Mouse (Mus musculus) embryo, embryonic 11 days (tissue): Measurements from ENCODE around the gene Polr2c.
A peak's percentile ranks its signal among the peaks of the same experiment; 100 is the strongest.

Experiments
- DNase-seq: peaks from one replicate; pipeline ENCODE4 v3.0.0-alpha.2; 2015

Gene Polr2c

DNA sequence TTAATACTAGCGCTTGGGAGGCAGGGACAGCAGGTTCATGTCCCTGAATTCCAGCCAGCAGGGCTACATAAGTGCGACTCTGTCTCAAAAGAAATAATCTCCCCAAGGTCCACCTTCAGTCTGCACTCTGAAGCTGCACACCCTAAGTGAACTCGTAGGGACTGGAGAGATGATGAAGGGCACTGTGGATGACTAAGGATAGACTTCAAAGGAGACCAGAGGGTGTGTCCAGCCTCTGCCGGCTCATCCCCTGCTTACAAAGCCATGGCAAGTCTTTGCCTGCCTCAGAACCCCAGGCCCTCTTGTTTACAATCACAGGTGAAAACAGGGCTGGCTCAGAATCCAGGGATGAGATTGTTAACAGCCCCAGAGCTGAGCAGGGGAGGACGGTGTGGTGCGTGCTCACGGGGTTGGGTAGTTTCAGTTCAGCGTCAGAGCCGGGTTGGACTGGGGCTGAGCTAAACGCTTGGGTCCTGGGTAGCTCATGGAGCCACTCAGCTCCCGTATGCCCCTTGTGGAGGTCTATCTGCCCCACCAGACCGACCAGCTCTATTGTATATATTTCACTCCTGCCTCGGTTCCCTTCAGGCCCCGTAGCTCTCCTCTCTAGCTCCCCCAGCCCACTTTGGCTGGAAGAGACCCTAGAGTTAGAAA is 31.3 kb downstream of the Polr2c start:
- no peak for DNase-seq

DNA sequence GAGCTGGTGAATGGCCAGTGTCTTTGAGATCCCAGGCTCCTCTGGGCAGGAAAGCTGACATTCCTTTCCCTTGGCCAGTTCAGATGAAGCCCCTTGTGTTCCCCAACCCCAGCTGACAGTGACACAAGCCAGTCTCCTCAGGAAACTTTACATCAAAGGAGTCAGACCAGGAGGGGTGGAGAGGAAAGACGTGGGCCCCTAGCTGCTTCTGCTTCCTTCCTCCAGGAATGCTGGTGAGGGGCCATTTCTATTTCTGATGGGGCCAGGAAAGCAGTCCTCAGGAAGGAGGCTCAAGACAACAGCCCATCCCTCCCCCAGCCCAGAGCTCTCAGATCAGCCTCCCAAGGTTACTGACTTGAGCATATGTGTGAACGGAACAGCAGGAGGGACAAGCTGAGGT is 35.7 kb downstream of the Polr2c start:
- DNase-seq: no peak

DNA sequence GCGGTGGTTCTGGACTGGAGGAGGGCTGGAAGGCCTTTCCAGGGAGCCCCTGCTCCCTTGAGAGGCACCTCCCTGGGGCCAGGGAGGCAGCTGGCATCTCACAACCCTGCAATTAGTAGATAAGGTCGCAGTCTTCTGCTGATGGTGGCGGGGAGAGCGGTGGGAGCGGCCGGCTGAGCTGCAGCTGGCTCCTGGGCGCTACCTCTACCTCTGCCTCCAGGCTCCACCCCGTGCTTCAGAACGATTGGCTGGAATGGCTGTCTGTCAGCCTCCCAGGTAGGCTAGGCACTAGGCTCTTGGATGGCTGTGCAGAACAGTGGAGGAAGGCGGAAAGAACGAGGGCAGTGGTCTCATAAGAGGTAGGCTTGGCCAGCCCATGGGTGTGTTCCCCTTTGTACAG is 42.0 kb downstream of the Polr2c start:
- no peak for DNase-seq

DNA sequence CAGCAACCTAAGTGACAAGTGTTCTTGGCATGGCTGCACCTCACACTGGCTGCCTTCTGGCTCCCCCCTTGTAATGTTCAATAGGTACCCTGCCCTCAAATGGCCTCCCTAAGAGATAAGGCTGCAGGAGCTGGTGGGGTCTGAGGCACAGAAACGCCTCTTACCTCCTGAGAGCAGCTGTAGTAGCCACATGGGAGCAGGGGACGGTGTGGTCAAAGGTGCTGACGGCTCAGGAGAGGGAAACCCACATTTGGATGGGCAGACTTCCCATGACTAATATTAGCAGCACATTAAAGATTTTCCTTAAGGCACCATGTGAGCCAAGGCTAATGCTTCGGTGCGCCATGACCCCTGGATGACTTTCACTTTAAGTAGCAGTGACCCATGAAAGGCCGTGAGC is 43.4 kb downstream of the Polr2c start:
- no peak for DNase-seq

DNA sequence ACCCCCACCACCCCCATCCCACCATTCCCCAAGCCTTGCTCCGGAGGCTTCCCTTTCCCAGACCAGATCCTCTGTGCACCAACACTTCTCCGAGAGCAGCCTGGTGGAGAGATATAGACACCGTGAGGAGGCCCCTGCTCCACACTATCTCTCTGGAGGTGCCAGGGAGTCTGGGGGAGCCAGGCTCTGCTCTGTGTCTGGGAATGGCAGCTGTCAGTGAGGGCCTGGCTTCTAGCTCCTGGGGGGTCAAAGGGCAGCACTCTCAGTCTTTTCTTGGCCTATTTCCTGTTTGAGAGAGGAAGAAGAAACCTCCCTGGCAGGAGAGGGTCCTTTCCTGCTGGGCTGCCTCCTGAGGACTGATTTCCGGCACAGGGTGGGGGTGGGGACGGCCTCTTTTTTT is 43.8 kb downstream of the Polr2c start:
- DNase-seq: no peak

DNA sequence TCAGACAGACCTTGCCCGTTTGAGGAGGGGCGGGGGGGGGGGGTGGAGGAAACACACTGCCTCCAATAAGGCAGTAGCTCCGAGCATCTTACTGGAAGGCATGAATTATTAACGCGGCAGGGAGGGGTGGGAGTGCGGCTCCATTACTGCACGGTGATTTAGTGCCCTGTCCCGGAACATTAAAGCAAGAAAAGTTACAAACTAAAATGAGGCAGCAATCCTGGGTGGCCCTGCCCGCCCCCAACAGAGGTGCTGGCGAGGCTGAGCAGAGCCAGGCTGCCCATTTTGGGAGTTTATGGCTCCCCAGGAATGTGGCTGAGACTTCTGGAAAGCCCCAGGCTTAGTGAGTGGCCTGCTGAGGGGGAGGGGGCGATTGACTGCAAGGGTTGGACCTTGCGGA is 46.5 kb downstream of the Polr2c start:
- DNase-seq: peak; percentile 57

DNA sequence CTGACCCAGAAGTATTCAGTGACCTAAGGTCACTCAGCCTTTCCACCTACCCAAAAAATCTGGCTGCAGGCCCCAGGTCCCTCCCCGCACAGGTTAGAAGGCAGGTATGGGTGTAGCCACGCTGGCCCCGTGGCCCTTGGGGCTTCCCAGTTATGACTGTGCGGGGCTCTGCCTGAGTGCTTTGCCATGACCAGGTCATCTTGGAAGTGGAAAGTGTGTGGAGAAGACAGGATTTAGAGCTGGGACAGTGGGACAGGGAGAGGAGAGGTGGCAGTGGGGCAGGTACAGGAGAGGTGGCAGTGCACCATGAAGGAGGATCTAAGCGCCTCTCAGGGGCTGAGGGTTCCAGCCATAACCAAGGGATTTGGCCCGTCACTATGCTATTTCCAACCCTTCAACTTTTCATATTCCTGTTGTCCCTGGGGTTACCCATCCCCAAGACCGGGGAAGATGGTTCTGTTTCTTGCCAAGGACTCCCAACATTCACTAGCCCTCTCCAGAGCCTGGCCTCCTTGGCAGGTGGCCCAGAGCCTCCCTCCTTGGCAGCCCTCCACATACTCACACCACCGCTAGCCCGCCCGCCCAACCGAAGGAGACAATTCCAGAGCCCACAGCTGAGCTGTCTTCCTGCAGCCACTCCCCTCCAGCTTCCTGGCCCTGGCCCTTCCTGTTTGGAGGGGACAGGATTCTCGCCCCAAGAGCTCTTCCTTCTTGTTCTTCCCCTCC is 47.4 kb downstream of the Polr2c start:
- DNase-seq: no peak

DNA sequence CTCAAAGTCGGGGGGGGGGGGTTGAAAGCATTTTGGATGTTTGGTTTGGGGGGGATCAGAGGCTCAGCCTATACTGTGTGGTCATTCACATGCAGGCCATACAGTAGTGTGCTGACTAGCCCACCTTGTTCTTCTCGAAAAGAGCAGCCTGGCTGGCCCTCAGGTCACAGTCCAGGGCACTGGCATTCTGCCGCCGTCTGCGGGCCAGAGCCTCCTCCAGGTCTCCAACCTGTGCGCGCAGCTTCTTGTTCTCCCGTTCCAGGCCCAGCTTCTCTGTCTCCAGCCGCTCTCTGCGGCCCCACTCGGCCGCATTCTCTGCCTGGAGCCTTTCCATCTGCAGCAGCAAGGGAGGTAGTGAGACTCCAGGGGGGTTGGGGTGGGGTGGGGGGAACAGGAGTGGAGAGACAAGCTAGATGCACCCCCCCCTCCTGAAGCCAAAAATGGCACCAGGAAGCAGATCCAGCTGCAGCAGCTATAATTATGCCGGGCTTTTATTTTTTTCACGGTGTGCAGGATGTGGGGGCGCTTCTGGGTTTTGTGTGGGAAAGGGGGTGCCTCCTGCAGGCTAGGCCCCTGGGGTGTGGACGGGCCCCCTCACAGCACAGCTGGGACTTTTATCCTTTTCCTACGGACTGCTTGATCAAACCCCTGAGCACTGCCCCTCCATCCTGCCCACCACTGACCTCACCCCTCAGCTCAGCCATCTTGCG is 50.5 kb downstream of the Polr2c start:
- DNase-seq: no peak

DNA sequence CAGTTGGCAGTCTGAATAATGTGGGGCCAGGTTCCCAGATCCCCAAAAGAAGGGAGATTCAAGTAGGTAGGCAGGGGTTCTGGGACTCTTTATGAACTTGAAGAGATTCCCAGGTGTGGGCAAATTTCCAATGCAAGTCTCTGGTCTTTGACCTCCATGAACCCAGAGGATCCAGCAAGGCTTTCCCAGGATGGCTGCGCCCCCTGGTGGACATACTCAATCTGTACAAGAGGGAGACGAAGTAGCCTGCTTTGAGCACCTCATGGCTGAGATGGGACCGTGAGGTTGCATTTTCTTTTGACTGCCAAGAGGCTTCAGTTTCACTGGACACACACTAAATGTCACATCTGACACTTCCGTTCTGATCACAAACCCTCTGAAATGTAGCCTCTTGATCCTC is 51.6 kb downstream of the Polr2c start:
- peak; percentile 91 for DNase-seq

DNA sequence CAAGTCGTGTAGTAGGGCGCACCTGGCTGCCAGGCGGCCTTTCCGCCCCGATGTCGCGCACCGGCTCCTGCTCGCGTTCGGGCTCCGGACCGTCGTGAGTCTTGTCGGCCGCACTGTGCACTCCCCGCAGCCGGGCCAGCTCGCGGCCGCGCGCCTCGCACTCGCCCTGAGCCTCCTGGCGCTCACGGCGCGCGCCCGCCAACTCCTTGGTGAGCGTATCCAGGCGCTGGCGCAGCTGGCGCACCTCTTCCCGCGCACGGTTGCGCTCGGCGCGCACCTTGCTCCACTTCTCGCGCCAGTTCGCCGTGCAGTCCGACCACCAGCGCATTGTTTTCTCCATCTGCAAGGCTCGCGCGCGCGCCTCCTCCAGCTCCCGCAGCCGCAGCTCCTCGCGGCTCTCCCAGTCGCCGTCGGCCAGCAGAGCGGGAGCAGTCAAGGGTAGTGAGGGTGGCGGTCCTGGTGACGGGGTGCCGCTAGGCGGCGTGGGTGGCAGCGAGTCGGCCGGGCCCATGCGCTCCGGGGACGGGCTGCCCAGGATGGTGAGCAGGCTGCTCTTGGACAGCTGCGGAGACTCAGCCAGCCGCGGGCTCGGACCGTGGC is 55.9 kb downstream of the Polr2c start:
- DNase-seq: peak; percentile 86

DNA sequence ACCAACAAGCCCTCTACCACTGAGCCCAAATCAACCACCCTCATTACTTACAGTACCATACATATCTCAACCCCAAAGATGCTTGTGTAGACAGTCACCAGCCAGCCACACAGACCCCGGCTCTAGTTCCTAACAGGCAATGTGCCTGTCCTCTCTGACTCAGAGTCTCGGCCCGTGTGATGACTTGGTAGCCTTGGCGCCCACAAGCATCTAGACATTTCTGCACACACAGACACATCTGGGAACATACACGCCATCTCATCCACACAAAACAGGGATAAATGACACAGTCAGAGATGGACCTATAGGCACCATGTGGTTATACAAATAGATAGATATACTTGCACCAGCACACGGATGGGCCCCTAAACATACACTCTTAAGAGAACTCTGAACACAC is 57.0 kb downstream of the Polr2c start:
- DNase-seq: no peak

DNA sequence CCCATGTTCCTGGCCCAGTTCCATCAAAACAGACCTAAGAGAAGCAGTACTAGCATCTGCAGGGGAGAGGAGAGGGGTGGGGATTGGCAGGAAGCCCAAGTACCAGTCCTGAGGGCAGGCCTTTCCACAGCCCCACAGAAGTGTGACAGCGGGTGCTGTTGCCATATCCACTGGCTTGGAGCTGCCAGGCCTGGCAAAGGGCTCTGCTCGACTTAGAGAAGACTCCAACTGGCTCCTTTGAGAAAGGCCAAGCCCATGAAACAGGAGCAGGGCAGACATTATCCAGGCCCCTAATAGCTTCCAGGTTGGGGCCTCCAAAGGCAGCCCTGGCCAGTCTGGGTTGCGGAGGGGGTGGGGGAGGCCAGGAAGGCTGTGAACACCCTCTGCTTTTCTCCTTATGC is 57.5 kb downstream of the Polr2c start:
- DNase-seq: peak; percentile 63

DNA sequence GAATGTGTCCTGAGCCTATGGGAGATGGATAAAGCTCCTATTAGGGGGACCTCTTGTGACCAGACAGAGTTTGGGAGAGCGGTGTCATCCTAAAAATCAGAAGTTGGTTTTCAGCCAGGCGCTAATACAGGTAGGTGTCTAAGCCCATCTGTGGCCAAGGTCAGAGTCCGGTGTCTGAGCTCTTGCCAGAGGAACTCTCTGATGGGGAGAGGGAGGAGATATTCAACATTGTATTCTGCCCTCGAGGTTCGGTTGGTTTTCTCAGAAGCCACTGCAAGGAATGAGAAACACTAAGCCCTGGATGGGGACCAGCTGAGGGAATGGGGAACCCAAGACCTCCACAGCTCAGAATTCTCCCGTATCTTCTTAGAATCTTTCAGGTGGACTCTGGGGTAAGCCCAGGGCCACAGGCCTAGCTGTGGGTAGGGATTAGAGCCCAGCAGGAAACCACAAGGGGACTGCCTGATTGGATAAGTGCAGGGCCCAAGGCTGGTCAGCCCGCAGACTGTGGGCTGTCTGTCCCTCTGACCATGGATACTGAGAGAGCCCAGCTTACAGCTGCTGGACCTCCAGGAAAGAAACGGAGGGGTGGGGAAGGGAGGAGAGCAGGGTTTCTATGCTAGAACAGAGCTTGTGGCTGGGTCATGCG is 59.2 kb downstream of the Polr2c start:
- DNase-seq: no peak

DNA sequence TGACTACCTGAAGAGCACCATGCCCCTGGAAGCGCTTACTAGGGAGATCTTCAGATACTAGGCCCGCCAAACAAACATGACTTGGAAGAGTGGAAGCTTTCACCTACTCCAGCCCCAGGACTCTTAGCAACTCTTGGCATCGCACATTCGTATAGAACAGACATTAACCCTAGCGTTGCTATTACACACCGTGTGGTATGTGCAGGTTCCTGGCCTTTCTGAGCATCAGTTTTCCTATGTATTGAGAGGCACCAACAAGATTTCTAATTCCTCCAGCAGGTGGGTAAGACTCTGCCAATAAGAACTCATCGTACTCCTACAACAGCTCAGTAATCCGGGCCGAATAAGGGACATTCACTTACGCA is 59.7 kb downstream of the Polr2c start:
- no peak for DNase-seq

DNA sequence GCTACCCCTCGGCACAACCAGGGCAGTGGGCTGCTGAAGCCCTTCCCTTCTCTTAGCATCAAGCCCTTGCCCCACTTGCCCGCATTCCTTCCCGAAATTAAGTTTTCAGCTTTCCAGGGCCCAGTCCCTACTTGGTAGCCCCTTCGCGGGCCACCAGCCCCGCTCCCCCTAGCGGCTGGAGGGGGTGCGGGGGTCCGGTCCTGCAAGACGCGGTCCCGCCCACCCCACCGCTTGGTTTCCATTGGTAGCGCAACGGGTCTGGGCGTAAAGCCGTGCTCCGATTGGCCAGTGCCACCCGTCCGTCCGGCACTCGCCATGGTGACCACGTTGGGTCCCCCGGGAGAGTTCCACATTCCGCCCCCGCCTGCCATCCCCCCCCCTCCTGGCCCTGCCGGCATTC is 60.1 kb downstream of the Polr2c start:
- peak; percentile 99 for DNase-seq

DNA sequence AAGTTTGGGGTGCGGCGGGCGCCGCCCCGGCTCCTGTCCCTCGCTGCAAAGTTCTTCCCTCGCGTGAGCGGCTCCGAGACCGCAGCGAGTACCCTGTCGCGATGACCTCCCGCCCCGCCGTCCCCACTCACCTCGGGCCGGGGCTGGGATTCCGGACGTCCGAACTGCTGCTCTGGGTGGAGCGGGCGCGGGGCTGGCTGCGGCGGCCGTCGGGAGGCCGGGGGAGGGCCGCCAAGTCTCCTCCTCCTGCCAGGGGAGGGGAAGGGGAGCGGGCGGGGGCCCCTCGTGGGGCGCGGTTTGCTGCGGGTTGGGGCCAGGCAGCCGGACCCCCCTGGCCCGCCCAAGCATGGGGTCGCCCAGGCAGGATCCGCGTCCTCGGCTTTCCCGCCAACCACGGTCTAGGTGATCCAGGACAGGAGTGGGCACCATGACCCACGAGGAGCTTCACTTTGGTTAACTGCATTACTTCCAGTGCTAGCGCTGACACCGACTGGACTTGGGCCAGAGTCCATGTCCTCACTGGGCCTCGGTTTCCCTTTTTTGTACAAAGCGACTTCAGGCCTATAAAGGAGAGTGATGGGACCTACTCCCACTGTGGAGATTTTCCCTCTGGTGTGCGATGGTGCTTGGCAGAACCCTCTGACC is 60.7 kb downstream of the Polr2c start, which contains the start of gene Ccdc102a:
Ccdc102a (minus strand) TSS at position 248 of the 645 bp plus-strand sequence.
- peak; percentile 70 for DNase-seq

DNA sequence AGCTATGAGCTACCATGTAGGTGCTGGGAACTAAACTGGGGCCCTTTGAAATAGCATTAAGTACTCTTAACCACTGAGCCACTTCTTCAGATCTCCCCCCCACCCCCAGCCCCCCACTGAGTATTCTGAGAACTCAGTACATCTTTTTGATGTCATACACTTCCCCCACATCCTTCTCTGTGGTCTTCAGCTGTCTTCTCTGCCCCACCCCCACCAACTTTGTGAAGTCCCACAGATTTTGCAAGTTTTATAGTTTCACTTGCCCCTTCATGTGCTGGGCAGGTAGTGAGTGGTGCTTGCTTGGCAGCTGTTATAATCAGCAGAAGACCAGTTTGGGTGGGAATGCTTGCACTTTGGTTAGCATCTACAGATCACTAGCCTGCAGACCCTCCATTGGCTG is 62.0 kb downstream of the Polr2c start:
- no peak for DNase-seq

DNA sequence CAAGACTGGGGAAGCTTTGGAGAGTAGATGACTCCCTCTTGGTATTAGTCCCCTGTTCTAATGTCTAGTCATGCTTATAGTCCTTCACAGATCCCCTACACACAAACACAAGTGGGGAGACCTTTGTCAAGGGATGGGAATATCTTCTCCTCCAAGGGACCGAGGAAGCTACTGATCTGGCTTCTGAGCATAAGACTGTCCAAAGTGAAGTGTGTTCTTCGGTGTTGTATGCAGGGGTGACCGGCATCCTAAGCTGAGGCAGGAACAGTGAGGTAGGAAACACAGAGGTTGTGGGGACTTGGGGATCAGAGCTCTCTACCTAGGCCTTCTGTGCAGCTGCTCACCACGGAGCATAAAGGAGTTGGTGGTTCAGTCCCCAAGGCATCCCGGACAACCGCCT is 64.9 kb downstream of the Polr2c start:
- no peak for DNase-seq

DNA sequence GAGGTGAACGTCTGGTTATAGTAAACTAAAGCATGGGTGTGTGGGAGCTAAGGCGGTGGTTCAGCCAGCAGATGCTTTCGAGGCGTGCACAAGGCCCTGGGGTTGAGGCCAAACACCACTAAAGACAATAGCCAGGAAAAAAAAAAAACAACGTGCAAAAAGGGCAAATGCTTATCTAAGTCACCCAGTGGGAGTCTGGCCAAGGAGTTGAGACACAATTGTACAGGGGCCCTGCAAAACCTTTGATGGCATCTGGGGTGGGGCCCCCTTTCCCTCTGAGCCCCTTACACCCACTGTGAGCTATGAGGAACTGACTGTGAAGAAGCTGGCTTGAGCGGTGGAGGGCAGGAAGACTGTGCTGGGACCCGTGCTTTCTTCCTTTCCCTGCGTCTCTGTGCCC is 65.4 kb downstream of the Polr2c start:
- DNase-seq: no peak
